Mouse (Mus musculus): ENCODE results near the gene Rnd3.

GRCm38 (mm10) chr2:51139912-51140446 is 8.9 kb downstream of the Rnd3 start:
- TF ChIP-seq CTCF (IDR thresholded peaks at IDR 0.05; ENCODE audit: low read depth, low read length), result no peak
- no peak for TF ChIP-seq POLR2A (IDR thresholded peaks at IDR 0.05; ENCODE audit: insufficient read depth, low read length)

Data from ES-Bruce4 (cell line).